Mouse (Mus musculus): ENCODE data around the gene Dcaf10. TPM values are rescaled to one million over a fixed set of nuclear protein-coding genes. Genes with fewer than 3 reads are reported as not detected.

Dcaf10 gene
- polyA plus RNA-seq, 1 experiment from 2014 or later = 8.0 TPM

- peak within 1 kb of the TSS; percentile 90 for H3K4me2 ChIP-seq
- H3K36me3 ChIP-seq = peaks cover 7% of the 10 kb centered on the region
- under 1% methylated on average over 65 of the region's 67 CpGs for WGBS
- peaks cover 30% of the 10 kb centered on the region for H3K4me1 ChIP-seq
- no peaks in the 10 kb centered on the region for H3K27me3 ChIP-seq (replicated peaks)
- peak within 1 kb of the TSS; percentile 99 for H3K9ac ChIP-seq (replicated peaks)
- peak; percentile 97 for ATAC-seq (ENCODE audit: low FRiP score)
- peak within 1 kb of the TSS; percentile 97 for H3K4me3 ChIP-seq (replicated peaks)
- H3K27ac ChIP-seq (replicated peaks) = peak within 1 kb of the TSS; percentile 96
- H3K9me3 ChIP-seq (replicated peaks) = no peaks in the 10 kb centered on the region
These were observed 66.7 kb downstream of the Dcaf10 start, which contains the start of gene Slc25a51 for GRCm38 (mm10) chr4:45408427-45409132. Gene Slc25a51 (minus strand): TSS chr4:45408766.

- Histone ChIP-seq H3K4me1 (peaks cover 30% of the 10 kb centered on the region), H3K9ac (replicated peaks) (peak overlapping the region; percentile 99), H3K4me2 (peak overlapping the region; percentile 90), H3K9me3 (replicated peaks) (no peaks in the 10 kb centered on the region), H3K36me3 (no peaks in the 10 kb centered on the region; the same call in 1 of the 2 replicates), H3K27me3 (replicated peaks) (no peaks in the 10 kb centered on the region), H3K4me3 (replicated peaks) (peak overlapping the region; percentile 97), H3K27ac (replicated peaks) (peak overlapping the region; percentile 96)
- ATAC-seq (ENCODE audit: low FRiP score) = peak; percentile 67
- under 1% methylated on average over 10 of the region's 10 CpGs for WGBS
These were observed 67.4 kb downstream of the Dcaf10 start for GRCm38 (mm10) chr4:45409270-45409669.

GRCm38 (mm10) chr4:45411181-45411790, 69.4 kb downstream of the Dcaf10 start:
- Histone ChIP-seq H3K4me1 (peaks cover 19% of the 10 kb centered on the region), H3K9ac (replicated peaks) (no peak overlapping the region), H3K27ac (replicated peaks) (no peak overlapping the region), H3K9me3 (replicated peaks) (no peaks in the 10 kb centered on the region), H3K27me3 (replicated peaks) (no peaks in the 10 kb centered on the region), H3K4me3 (replicated peaks) (no peak overlapping the region), H3K36me3 (no peaks in the 10 kb centered on the region), H3K4me2 (no peak overlapping the region)
- no peak for ATAC-seq (ENCODE audit: low FRiP score)
- 92% methylated on average over 8 of the region's 8 CpGs for WGBS

- ATAC-seq (ENCODE audit: low FRiP score) = no peak
- Histone ChIP-seq H3K4me3 (replicated peaks) (no peak overlapping the region), H3K9me3 (replicated peaks) (no peaks in the 10 kb centered on the region), H3K27me3 (replicated peaks) (no peaks in the 10 kb centered on the region), H3K4me1 (peaks cover 5% of the 10 kb centered on the region), H3K9ac (replicated peaks) (no peak overlapping the region), H3K36me3 (no peaks in the 10 kb centered on the region), H3K27ac (replicated peaks) (no peak overlapping the region), H3K4me2 (no peak overlapping the region)
- 73% methylated on average over 16 of the region's 16 CpGs for WGBS
These were observed 70.7 kb downstream of the Dcaf10 start for GRCm38 (mm10) chr4:45412433-45413192.

GRCm38 (mm10) chr4:45413674-45414338, 71.9 kb downstream of the Dcaf10 start:
- no peaks in the 10 kb centered on the region for H3K9me3 ChIP-seq (replicated peaks)
- H3K4me2 ChIP-seq = no peak overlapping the region
- H3K4me3 ChIP-seq (replicated peaks) = no peak overlapping the region
- H3K27ac ChIP-seq (replicated peaks) = no peak overlapping the region
- H3K9ac ChIP-seq (replicated peaks) = no peak overlapping the region
- H3K27me3 ChIP-seq (replicated peaks) = no peaks in the 10 kb centered on the region
- WGBS = 90% methylated on average over 9 of the region's 9 CpGs
- ATAC-seq (ENCODE audit: low FRiP score) = no peak
- H3K4me1 ChIP-seq = peaks cover 9% of the 10 kb centered on the region
- no peaks in the 10 kb centered on the region for H3K36me3 ChIP-seq

- no peak overlapping the region for H3K9ac ChIP-seq (replicated peaks)
- no peak overlapping the region for H3K27ac ChIP-seq (replicated peaks)
- H3K4me3 ChIP-seq (replicated peaks) = no peak overlapping the region
- no peaks in the 10 kb centered on the region for H3K36me3 ChIP-seq
- no peaks in the 10 kb centered on the region for H3K27me3 ChIP-seq (replicated peaks)
- no peak for ATAC-seq (ENCODE audit: low FRiP score)
- H3K4me2 ChIP-seq = no peak overlapping the region
- peaks cover 20% of the 10 kb centered on the region for H3K4me1 ChIP-seq
- H3K9me3 ChIP-seq (replicated peaks) = no peaks in the 10 kb centered on the region
- WGBS = 75% methylated on average over 7 of the region's 7 CpGs
These were observed 74.4 kb downstream of the Dcaf10 start for GRCm38 (mm10) chr4:45416314-45416713.

GRCm38 (mm10) chr4:45418229-45418950, 76.5 kb downstream of the Dcaf10 start:
- H3K36me3 ChIP-seq = no peaks in the 10 kb centered on the region
- peak overlapping the region; percentile 42 for H3K4me2 ChIP-seq
- no peaks in the 10 kb centered on the region for H3K9me3 ChIP-seq (replicated peaks)
- peak; percentile 74 for ATAC-seq (ENCODE audit: low FRiP score)
- no peak overlapping the region for H3K9ac ChIP-seq (replicated peaks)
- no peak overlapping the region for H3K27ac ChIP-seq (replicated peaks)
- H3K27me3 ChIP-seq (replicated peaks) = no peaks in the 10 kb centered on the region
- no peak overlapping the region for H3K4me3 ChIP-seq (replicated peaks)
- WGBS = 18% methylated on average over 11 of the region's 11 CpGs
- H3K4me1 ChIP-seq = peaks cover 25% of the 10 kb centered on the region

GRCm38 (mm10) chr4:45419051-45419450, 77.2 kb downstream of the Dcaf10 start:
- no peak overlapping the region for H3K9ac ChIP-seq (replicated peaks)
- WGBS = 92% methylated on average over 4 of the region's 4 CpGs
- H3K36me3 ChIP-seq = no peaks in the 10 kb centered on the region
- H3K4me1 ChIP-seq = peaks cover 30% of the 10 kb centered on the region
- no peaks in the 10 kb centered on the region for H3K27me3 ChIP-seq (replicated peaks)
- H3K4me2 ChIP-seq = no peak overlapping the region
- H3K9me3 ChIP-seq (replicated peaks) = no peaks in the 10 kb centered on the region
- no peak overlapping the region for H3K4me3 ChIP-seq (replicated peaks)
- H3K27ac ChIP-seq (replicated peaks) = no peak overlapping the region
- ATAC-seq (ENCODE audit: low FRiP score) = no peak

- no peaks in the 10 kb centered on the region for H3K36me3 ChIP-seq
- H3K4me2 ChIP-seq = no peak overlapping the region
- H3K27me3 ChIP-seq (replicated peaks) = no peaks in the 10 kb centered on the region
- WGBS = 54% methylated on average over 3 of the region's 3 CpGs
- no peak for ATAC-seq (ENCODE audit: low FRiP score)
- no peaks in the 10 kb centered on the region for H3K9me3 ChIP-seq (replicated peaks)
- H3K4me3 ChIP-seq (replicated peaks) = no peak overlapping the region
- no peak overlapping the region for H3K27ac ChIP-seq (replicated peaks)
- peaks cover 30% of the 10 kb centered on the region for H3K4me1 ChIP-seq
- H3K9ac ChIP-seq (replicated peaks) = no peak overlapping the region
These were observed 78.8 kb downstream of the Dcaf10 start for GRCm38 (mm10) chr4:45420733-45421132.

- no peak overlapping the region for H3K9ac ChIP-seq (replicated peaks)
- no peaks in the 10 kb centered on the region for H3K27me3 ChIP-seq (replicated peaks)
- H3K4me2 ChIP-seq = no peak overlapping the region
- peaks cover 30% of the 10 kb centered on the region for H3K4me1 ChIP-seq
- H3K9me3 ChIP-seq (replicated peaks) = no peaks in the 10 kb centered on the region
- ATAC-seq (ENCODE audit: low FRiP score) = no peak
- no peaks in the 10 kb centered on the region for H3K36me3 ChIP-seq
- 78% methylated on average over 11 of the region's 11 CpGs for WGBS
- no peak overlapping the region for H3K27ac ChIP-seq (replicated peaks)
- H3K4me3 ChIP-seq (replicated peaks) = no peak overlapping the region
These were observed 79.8 kb downstream of the Dcaf10 start for GRCm38 (mm10) chr4:45421519-45422260.
